ENCODE assay signal across 13 mouse cellular contexts in genomic region chr14:31509911-31510310, GRCm38 (mm10). TPM values are rescaled to one million over a fixed set of nuclear protein-coding genes. Genes with fewer than 3 reads are reported as not detected.
DNase-seq lines count a peak whose midpoint lies in the region; ATAC-seq and TF ChIP-seq lines count a peak whose summit lies in the region.
"Had no signal": no experiment of that assay in that cellular context is flagged by ENCODE, and none has a peak within 500 bp of the region (broad histone marks: within the 10 kb centered on the region; RNA-seq: fewer than 3 reads in every experiment).

No protein-coding gene starts in this region.

- H3K27ac ChIP-seq in heart, embryonic 10.5 days, result no peak overlapping the region
- no peak overlapping the region for H3K27ac ChIP-seq in lung, embryonic 14.5 days (ENCODE audit: low read depth)
- H3K27ac ChIP-seq: hindbrain, embryonic 10.5 days; neural tube, embryonic 13.5 days had no signal

- TF ChIP-seq CTCF in lung, embryonic 14.5 days (IDR thresholded peaks at IDR 0.05; ENCODE audit: low read depth), result no peak

- H3K4me1 ChIP-seq in heart, embryonic 10.5 days, result no peaks in the 10 kb centered on the region
- no peaks in the 10 kb centered on the region for H3K4me1 ChIP-seq in lung, embryonic 14.5 days (ENCODE audit: insufficient read depth)
- H3K4me1 ChIP-seq: hindbrain, embryonic 10.5 days; neural tube, embryonic 13.5 days had no signal

- no peaks in the 10 kb centered on the region for H3K9me3 ChIP-seq in heart, embryonic 10.5 days
- H3K9me3 ChIP-seq in lung, embryonic 14.5 days (ENCODE audit: low read depth, low read length), result no peaks in the 10 kb centered on the region; the same call in 1 of the 2 replicates

- peak; percentile 51 for DNase-seq in heart, adult 18-20 months
- no peak for DNase-seq in heart, embryonic 10.5 days (ENCODE audit: low spot score)
- peak; percentile 80 for DNase-seq in lung, embryonic 14.5 days
- DNase-seq in lung, postnatal 25 days (ENCODE audit: low spot score), result no peak
- peak; percentile 72 for DNase-seq in adrenal gland, adult 2 months
- peak; percentile 52 to 75 for DNase-seq in cerebellum, postnatal 25 days
- DNase-seq in thymus, postnatal 14 days, result no peak
- no peak for DNase-seq in spleen, postnatal 36 days (ENCODE audit: low spot score in 2 of 2)
- DNase-seq: kidney, adult 9 months; right cerebral cortex, postnatal 14 days had no signal

- no peak for ATAC-seq in lung, embryonic 14.5 days (ENCODE audit: insufficient read depth)

- H3K4me3 ChIP-seq in heart, embryonic 10.5 days, result no peak overlapping the region
- no peak overlapping the region for H3K4me3 ChIP-seq in lung, embryonic 14.5 days (ENCODE audit: low read depth, low read length)
- H3K4me3 ChIP-seq: hindbrain, embryonic 10.5 days; neural tube, embryonic 13.5 days had no signal

- 91% methylated on average over 2 of the region's 2 CpGs for WGBS in heart, embryonic 10.5 days
- WGBS in lung, embryonic 14.5 days, result 94% methylated on average over 2 of the region's 2 CpGs

- no peak overlapping the region for H3K9ac ChIP-seq in lung, embryonic 14.5 days
- H3K9ac ChIP-seq: neural tube, embryonic 13.5 days had no signal

- H3K36me3 ChIP-seq in heart, embryonic 10.5 days, result peaks cover 57% of the 10 kb centered on the region
- H3K36me3 ChIP-seq in lung, embryonic 14.5 days (ENCODE audit: insufficient read depth), result peaks cover 51% of the 10 kb centered on the region

- no peak overlapping the region for H3K4me2 ChIP-seq in lung, embryonic 14.5 days
- H3K4me2 ChIP-seq: midbrain, embryonic 11.5 days; neural tube, embryonic 13.5 days had no signal

- H3K27me3 ChIP-seq in heart, embryonic 10.5 days (ENCODE audit: insufficient read depth, poor library complexity, severe bottlenecking), result no peaks in the 10 kb centered on the region
- no peaks in the 10 kb centered on the region for H3K27me3 ChIP-seq in lung, embryonic 14.5 days (ENCODE audit: insufficient read depth, low read length)
- H3K27me3 ChIP-seq: neural tube, embryonic 13.5 days had no signal

RNA-seq across cellular contexts. Expression of gene Mettl6, which starts 15.1 kb away (rescaled TPM):
- 10 to 100 TPM in 1 of 2 experiments, 1 to 10 TPM in 1; 9.1 to 10.6 TPM for total RNA-seq in heart, adult 18-20 months (2021)
- 52.7 and 64.4 TPM in 2 replicates for polyA plus RNA-seq in heart, embryonic 10.5 days (2016; fragmentation: Nextera tagmentation; extraction: Ambion mirVana)
- polyA plus RNA-seq in lung, embryonic 14.5 days (2014; fragmentation: Nextera tagmentation; extraction: Ambion mirVana), result 52.9 and 57.3 TPM in 2 replicates
- total RNA-seq in adrenal gland, adult 2 months (2021), result 10 to 100 TPM; 18.7 TPM
- 3.8 and 5.0 TPM in 2 replicates for polyA plus RNA-seq in adrenal gland, adult 2 months (2012; rRNA removed)

RNA-seq across cellular contexts. Expression of gene Eaf1, which starts 15.7 kb away (rescaled TPM):
- total RNA-seq in heart, adult 18-20 months (2021), result 10 to 100 TPM; 13.4 to 15.3 TPM
- polyA plus RNA-seq in heart, embryonic 10.5 days (2016; fragmentation: Nextera tagmentation; extraction: Ambion mirVana), result 22.3 and 25.7 TPM in 2 replicates
- polyA plus RNA-seq in lung, embryonic 14.5 days (2014; fragmentation: Nextera tagmentation; extraction: Ambion mirVana), result 27.1 and 27.5 TPM in 2 replicates
- 10 to 100 TPM; 51.9 to 76.2 TPM for total RNA-seq in adrenal gland, adult 2 months (2021)
- polyA plus RNA-seq in adrenal gland, adult 2 months (2012; rRNA removed), result 54.2 and 66.7 TPM in 2 replicates

Comparison
In these comparisons a context has a peak if more than half of its experiments do, and no peak if none do; other contexts are left out.
1. DNase-seq: peak in heart, adult 18-20 months (2 of 2), lung, embryonic 14.5 days (single experiment), adrenal gland, adult 2 months (single experiment) and cerebellum, postnatal 25 days (2 of 2); none in heart, embryonic 10.5 days (single experiment), lung, postnatal 25 days (single experiment), thymus, postnatal 14 days (single experiment) and spleen, postnatal 36 days (0 of 2).